Mouse (Mus musculus): ENCODE results near the gene Methig1.

- TF ChIP-seq CTCF (IDR thresholded peaks at IDR 0.05) = no peak
- no peak for TF ChIP-seq EP300 (IDR thresholded peaks at IDR 0.05)
Observed at GRCm38 (mm10) chr15:100334629-100335028, 18.3 kb upstream of the Methig1 start, which contains the start of gene Mettl7a3.
